Mouse (Mus musculus) forebrain, embryonic 12.5 days (tissue): ENCODE data around the gene Fus. TPM values are rescaled to one million over a fixed set of nuclear protein-coding genes. Genes with fewer than 3 reads are reported as not detected.

ENCODE experiments used
- ATAC-seq: fragments of 200-750 bp; cut with Nextera tagmentation; 2 replicates; pipeline ENCODE4 v1.8.0; 2017; ENCODE audit warnings: moderate TSS enrichment; ENCODE audit not compliant: low FRiP score
- H3K27ac ChIP-seq: fragments of 300-500 bp; sonication (generic); 2 replicates; pipeline ENCODE4 v1.5.1; 2016; ENCODE audit warnings: mild to moderate bottlenecking
- H3K27me3 ChIP-seq: fragments of 300-500 bp; sonication (generic); 2 replicates; pipeline ENCODE4 v1.6.1; 2016; ENCODE audit warnings: mild to moderate bottlenecking
- H3K36me3 ChIP-seq: fragments of 300-500 bp; sonication (generic); replicated peaks from 2 replicates; pipeline ENCODE4 v1.6.1; 2016; ENCODE audit warnings: mild to moderate bottlenecking
- H3K4me1 ChIP-seq: fragments of 300-500 bp; sonication (generic); 2 replicates; pipeline ENCODE4 v1.6.1; 2016
- H3K4me2 ChIP-seq: fragments of 300-500 bp; sonication (generic); 2 replicates; pipeline ENCODE4 v1.6.1; 2016; ENCODE audit warnings: mild to moderate bottlenecking, moderate library complexity
- H3K4me3 ChIP-seq: fragments of 300-500 bp; sonication (generic); replicated peaks from 2 replicates; pipeline ENCODE4 v1.5.1; 2016; ENCODE audit warnings: mild to moderate bottlenecking
- H3K9ac ChIP-seq: fragments of 300-500 bp; sonication (generic); 2 replicates; pipeline ENCODE4 v1.6.1; 2016; ENCODE audit warnings: mild to moderate bottlenecking
- H3K9me3 ChIP-seq: fragments of 300-500 bp; sonication (generic); 2 replicates; pipeline ENCODE4 v1.6.1; 2016
- WGBS: fragments of 180-500 bp; shearing (Covaris S2); methylation state at CpG from one replicate; pipeline ENCODE4 v1.1.7; 2016; 5-methylcytosine and 5-hydroxymethylcytosine counted together
- polyA plus RNA-seq: library from polyadenylated mRNA; unstranded; fragments of >200 nt; fragmentation: Nextera tagmentation; extraction: Ambion mirVana; gene quantifications from 2 replicates; pipeline ENCODE4 v1.2.1, GENCODE M21; 2016

Gene Fus
- polyA plus RNA-seq = 517 and 534 TPM in 2 replicates

DNA sequence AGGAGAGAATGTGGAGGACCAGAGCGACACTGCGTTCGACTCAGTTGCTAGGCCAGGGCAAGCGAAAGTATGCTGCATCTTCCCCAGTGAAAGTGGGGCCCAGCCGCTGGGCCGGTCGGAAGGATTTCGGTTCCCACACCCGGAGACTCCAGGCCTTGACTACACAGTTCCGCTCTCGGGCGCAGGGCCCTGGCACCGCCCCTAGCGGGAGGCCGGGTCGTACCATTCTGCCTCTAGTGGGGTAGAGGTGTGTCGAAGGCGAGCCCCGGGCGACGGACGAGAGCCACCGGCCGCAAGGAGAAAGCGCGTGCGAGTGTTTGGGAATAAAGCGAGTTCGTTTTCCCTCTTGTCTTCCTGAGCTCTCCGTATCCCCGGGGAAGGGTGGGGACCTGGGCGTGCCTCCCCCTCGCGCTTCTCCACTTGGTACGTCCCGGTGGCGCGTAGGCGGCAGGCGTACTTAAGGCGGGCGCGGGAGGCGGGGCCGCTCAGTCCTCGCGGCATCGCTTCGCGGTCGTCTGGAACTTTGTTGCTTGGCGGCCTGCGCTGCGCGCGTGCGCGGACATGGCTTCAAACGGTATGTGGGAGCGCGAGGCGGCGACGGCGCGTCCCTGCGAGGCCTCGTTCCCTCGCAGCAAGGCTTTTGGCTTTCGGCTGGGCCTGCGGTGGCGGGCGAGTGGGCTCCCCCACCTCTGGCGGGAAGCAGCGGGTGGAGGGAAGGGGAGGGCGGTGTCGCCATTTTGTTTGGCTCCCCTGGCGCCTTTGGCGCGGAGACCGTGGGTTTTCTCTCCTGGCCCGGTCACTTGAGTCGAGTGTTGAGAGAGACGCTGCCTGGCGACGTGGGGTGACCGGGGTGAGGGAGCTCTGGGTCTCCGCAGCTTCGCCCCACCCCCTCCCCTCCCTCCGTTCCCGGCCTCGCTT lies at the start of gene Fus:
Gene Fus, plus strand, starts transcription at position 454 of the 918 bp plus-strand sequence.
- H3K9ac ChIP-seq = peak within 1 kb of the TSS; percentile 98
- under 1% methylated on average over 87 of the region's 92 CpGs for WGBS
- H3K27ac ChIP-seq = peak within 1 kb of the TSS; percentile 98
- ATAC-seq = peak; percentile 94
- peaks cover 27% of the 10 kb centered on the region for H3K4me1 ChIP-seq
- no peaks in the 10 kb centered on the region for H3K27me3 ChIP-seq
- H3K4me2 ChIP-seq = peak within 1 kb of the TSS; percentile 80
- peaks cover 26% of the 10 kb centered on the region for H3K36me3 ChIP-seq
- H3K9me3 ChIP-seq = no peaks in the 10 kb centered on the region
- peak within 1 kb of the TSS; percentile 97 for H3K4me3 ChIP-seq

DNA sequence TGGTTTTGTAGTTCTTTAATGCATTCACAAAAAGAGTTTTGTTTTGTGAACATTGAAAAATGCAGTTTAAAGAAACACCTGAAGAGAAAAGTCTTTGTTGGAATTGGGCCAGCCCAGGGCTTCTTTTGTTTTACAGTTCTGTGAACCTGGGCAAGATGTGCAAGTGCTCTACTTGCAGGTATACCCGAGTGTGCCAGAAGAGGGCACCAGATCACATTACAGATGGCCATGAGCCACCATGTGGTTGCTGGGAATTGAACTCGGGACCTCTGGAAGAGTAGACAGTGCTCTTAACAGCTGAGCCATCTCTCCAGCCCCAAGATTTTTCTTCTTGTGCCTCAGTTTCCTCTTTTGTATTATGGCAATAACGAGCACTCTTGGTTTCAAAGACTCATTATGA lies 49.1 kb upstream of the Fus start:
- no peak for ATAC-seq
- Histone ChIP-seq H3K4me1 (peaks cover 1% of the 10 kb centered on the region), H3K27ac (no peak overlapping the region), H3K9me3 (no peaks in the 10 kb centered on the region), H3K36me3 (peaks cover 61% of the 10 kb centered on the region), H3K27me3 (no peaks in the 10 kb centered on the region), H3K4me3 (no peak overlapping the region), H3K4me2 (no peak overlapping the region), H3K9ac (no peak overlapping the region)
- 62% methylated on average over 3 of the region's 3 CpGs for WGBS

DNA sequence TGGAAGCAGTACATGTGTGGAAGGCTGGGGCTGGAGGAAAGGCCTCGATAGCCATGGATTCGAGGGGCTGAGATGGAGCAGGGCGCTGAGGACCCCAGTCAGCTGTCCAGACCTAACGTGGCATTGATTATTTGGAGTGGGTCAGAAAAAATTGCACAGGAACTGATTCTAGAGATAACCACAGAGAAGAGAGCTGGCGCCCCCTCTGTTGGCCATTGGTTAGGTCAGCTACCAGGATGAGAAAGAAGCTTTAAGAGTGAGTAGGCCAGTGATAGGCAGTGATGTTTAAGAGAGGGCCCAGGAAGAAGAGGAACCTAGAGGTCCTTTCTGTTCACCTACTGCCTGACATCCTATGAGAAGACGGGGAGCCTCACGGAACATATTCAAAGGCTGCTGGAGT lies 48.0 kb upstream of the Fus start:
- 84% methylated on average over 7 of the region's 7 CpGs for WGBS
- Histone ChIP-seq H3K27me3 (no peaks in the 10 kb centered on the region), H3K9ac (no peak overlapping the region), H3K36me3 (peaks cover 70% of the 10 kb centered on the region), H3K27ac (no peak overlapping the region), H3K4me2 (no peak overlapping the region), H3K4me3 (no peak overlapping the region), H3K9me3 (no peaks in the 10 kb centered on the region), H3K4me1 (no peaks in the 10 kb centered on the region)
- ATAC-seq = no peak

DNA sequence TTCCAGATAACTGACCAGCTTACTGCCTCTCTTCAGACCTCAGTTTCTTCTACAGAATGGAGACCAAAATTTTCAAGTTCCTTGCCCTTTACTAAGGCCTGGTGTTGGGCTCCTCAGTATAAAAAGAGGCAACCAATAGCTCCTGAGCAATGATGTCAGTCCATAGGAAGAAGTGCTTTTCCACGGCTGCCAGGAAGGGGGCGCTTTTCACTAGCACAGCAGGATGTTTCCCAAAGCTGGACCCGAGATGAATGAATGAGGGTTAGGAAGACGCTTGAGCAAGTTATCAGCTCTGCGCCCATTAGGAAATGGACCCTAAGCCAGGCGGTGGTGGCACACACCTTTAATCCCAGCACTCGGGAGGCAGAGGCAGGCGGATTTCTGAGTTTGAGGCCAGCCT lies 45.7 kb upstream of the Fus start:
- H3K4me1 ChIP-seq = no peaks in the 10 kb centered on the region
- WGBS = 68% methylated on average over 8 of the region's 8 CpGs
- no peak overlapping the region for H3K27ac ChIP-seq
- H3K4me3 ChIP-seq = no peak overlapping the region
- no peak overlapping the region for H3K4me2 ChIP-seq
- ATAC-seq = no peak
- no peaks in the 10 kb centered on the region for H3K9me3 ChIP-seq
- H3K36me3 ChIP-seq = peaks cover 77% of the 10 kb centered on the region
- no peaks in the 10 kb centered on the region for H3K27me3 ChIP-seq
- H3K9ac ChIP-seq = no peak overlapping the region

DNA sequence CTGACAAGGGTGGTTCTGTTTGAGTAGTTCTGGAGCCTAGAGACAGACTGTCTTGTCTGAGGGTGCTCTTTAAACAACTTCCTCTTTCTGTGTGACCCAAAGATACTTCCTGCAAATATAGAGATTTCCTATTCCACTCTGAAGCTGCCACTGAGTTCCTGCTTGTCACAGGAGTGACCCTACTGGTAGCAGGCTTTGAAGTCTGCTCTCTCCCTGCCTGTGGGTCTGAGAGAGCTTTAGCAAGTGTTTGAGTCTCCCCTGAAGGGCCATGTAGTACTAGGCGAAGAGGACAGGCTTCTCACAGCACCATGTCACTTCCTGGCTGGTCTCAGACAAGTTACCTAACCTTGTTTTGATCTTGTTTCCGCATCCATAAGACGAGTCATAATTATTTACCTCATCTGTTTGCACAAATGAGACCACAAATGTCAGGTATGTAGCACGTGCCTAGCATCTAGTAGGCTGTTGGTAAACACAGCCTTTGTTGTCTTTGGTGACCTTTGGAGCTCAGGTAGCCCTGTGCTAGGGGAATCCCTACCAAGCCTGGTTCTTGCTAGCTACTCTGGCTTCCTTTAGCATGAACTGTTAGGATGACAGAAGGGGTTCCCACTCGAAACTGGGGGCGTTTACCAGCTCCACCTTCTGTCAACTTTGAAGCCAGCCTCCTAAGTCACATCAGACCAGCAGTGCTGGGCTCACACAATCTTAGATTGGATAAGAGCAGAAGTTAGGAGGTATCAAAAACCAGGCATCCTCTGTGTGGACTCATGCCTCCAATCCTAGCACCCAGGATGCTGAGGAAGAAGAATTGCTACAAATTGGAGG lies 44.6 kb upstream of the Fus start:
- H3K4me2 ChIP-seq = no peak overlapping the region
- no peaks in the 10 kb centered on the region for H3K9me3 ChIP-seq
- H3K4me3 ChIP-seq = no peak overlapping the region
- no peak for ATAC-seq
- H3K9ac ChIP-seq = no peak overlapping the region
- H3K36me3 ChIP-seq = peaks cover 74% of the 10 kb centered on the region
- no peaks in the 10 kb centered on the region for H3K4me1 ChIP-seq
- H3K27me3 ChIP-seq = peaks cover 1% of the 10 kb centered on the region; the same call in 1 of the 2 replicates
- H3K27ac ChIP-seq = no peak overlapping the region
- 81% methylated on average over 6 of the region's 6 CpGs for WGBS

DNA sequence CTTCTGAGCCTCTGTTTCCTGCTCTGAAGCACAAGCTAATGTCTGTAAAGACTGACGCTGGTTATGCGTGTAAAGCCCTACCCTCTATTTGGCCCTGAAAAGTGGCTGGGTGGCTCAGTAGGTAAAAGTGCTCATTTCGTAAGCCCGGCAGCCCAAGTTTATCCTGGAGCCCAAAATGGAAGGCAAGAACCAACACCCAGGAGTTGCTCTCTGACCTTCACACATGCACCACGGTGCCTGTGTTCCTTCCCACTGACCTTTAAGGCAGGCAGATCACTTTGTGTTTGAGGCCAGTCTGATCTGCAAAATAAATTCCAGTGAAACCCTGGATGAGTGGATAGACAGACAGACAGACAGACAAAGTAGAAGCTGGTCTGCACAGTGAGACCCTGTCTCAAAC lies 43.5 kb upstream of the Fus start:
- peaks cover 68% of the 10 kb centered on the region for H3K36me3 ChIP-seq
- H3K9me3 ChIP-seq = no peaks in the 10 kb centered on the region
- no peak overlapping the region for H3K27ac ChIP-seq
- 90% methylated on average over 5 of the region's 5 CpGs for WGBS
- no peaks in the 10 kb centered on the region for H3K4me1 ChIP-seq
- no peak overlapping the region for H3K4me2 ChIP-seq
- H3K27me3 ChIP-seq = peaks cover 12% of the 10 kb centered on the region
- ATAC-seq = no peak
- no peak overlapping the region for H3K9ac ChIP-seq
- no peak overlapping the region for H3K4me3 ChIP-seq

DNA sequence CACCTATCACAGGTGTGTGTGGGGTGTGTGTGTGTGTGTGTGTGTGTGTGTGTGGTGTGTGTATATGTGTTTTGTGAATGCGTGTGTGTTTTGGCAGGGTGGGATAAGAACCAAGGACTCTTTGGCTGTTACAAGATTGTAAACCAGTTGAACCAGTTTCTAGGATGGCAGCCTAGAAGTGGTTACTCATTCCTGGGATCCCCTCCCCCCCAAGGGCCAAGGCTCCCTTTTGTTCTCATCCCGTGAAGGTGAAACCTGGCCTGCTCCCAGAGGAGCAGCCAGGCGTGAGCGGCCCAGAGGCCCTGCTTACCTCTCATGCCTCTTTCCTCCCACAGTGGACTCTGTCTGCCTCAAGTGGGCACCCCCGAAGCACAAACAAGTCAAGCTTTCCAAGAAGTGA lies 42.0 kb upstream of the Fus start:
- no peak overlapping the region for H3K4me3 ChIP-seq
- 67% methylated on average over 5 of the region's 5 CpGs for WGBS
- no peak overlapping the region for H3K4me2 ChIP-seq
- no peaks in the 10 kb centered on the region; the same call in 1 of the 2 replicates for H3K4me1 ChIP-seq
- no peak overlapping the region for H3K27ac ChIP-seq
- H3K9ac ChIP-seq = no peak overlapping the region
- peaks cover 63% of the 10 kb centered on the region for H3K36me3 ChIP-seq
- H3K27me3 ChIP-seq = peaks cover 27% of the 10 kb centered on the region
- H3K9me3 ChIP-seq = no peaks in the 10 kb centered on the region
- no peak for ATAC-seq

DNA sequence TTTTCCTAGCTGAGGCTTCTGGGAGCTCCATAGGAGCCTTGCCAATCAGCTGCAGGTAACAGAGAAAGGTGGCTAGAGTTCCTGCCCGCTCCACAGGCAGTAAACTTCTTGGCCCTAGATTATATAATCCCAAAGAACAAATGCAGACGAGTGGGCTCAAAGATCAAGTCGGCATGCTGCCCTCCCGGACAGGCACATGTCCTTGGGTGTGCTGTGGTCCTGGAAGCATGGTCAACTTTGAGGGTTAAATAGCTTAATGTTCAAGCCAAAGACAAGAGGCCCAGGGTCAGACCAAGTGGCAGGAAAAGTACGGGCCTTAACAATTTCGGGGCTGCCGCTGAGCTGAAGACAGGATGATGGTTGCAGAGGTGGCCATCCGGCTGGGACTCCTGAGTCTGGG lies 41.2 kb upstream of the Fus start:
- Histone ChIP-seq H3K27me3 (peaks cover 32% of the 10 kb centered on the region), H3K9me3 (no peaks in the 10 kb centered on the region), H3K4me1 (no peaks in the 10 kb centered on the region; the same call in 1 of the 2 replicates), H3K27ac (no peak overlapping the region), H3K36me3 (peaks cover 55% of the 10 kb centered on the region), H3K9ac (no peak overlapping the region), H3K4me2 (no peak overlapping the region), H3K4me3 (no peak overlapping the region)
- WGBS = 89% methylated on average over 8 of the region's 8 CpGs
- ATAC-seq = no peak

DNA sequence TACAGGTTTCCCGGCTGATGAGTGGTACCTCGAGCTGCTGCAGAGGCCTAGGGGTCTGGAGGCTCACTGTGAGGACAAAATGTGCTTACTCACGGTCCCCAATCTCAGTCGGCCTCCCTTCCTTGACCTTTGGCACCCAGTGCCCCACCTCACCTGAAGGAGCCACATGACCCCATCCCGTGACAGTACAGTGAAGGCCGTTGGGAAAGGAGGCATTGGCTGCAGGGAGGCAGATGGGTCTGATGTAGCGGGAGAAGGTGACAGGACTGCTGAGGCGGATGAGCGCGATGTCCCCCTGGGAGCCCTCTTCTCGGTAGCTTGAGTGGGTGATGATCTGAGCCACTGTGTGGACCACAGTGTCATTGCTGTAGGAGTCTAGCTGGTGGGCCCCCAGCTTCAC lies 40.4 kb upstream of the Fus start:
- peaks cover 38% of the 10 kb centered on the region for H3K27me3 ChIP-seq

DNA sequence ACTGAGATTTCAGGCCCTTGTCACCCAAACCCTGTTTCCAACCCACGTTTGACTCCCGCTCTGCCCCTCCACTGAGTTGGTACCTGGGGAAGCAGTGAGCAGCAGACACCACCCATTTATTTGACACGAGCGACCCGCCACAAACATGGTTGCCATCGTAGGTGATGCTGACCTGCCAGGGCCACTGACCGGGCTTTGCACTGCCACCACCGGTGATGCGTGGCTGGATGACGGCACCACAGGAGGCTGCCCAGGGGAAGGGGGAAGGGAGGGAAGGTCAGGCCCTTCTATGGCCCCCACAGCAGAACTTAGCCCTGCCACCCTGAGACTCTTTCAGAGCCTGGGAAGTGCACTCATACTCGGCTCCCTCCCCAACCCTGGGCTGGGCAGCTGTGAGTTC lies 39.5 kb upstream of the Fus start:
- Histone ChIP-seq H3K9ac (no peak overlapping the region), H3K9me3 (no peaks in the 10 kb centered on the region), H3K4me3 (no peak overlapping the region), H3K27ac (no peak overlapping the region), H3K27me3 (peaks cover 38% of the 10 kb centered on the region), H3K4me2 (no peak overlapping the region), H3K36me3 (peaks cover 42% of the 10 kb centered on the region), H3K4me1 (no peaks in the 10 kb centered on the region; the same call in 1 of the 2 replicates)
- no peak for ATAC-seq
- 87% methylated on average over 11 of the region's 11 CpGs for WGBS

More for the DNA sequence above, 40.4 kb upstream of the Fus start:
- Histone ChIP-seq H3K36me3 (peaks cover 51% of the 10 kb centered on the region), H3K9ac (no peak overlapping the region), H3K9me3 (no peaks in the 10 kb centered on the region), H3K4me3 (no peak overlapping the region), H3K27ac (no peak overlapping the region), H3K4me2 (no peak overlapping the region), H3K4me1 (no peaks in the 10 kb centered on the region; the same call in 1 of the 2 replicates)
- ATAC-seq = no peak
- 90% methylated on average over 11 of the region's 11 CpGs for WGBS

DNA sequence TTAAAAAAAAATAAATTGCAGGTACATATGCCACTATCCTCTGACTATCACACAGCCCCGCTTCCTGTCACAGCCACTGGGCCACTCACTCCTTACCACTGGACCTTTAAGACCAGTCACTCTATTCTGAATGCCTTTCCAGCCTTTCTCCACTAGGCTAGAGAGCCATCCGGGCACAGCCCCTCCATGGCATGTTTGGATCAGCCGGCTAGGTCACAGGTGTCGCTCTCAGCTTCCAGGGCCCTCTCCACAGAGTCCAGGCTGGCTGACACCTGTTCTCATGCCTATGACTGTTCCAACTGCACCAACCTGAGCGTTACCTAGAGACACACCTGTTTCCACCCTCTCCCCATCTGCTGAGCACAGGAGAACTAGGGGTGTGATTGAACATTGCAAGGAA lies 38.7 kb upstream of the Fus start:
- Histone ChIP-seq H3K4me1 (no peaks in the 10 kb centered on the region; the same call in 1 of the 2 replicates), H3K36me3 (peaks cover 34% of the 10 kb centered on the region), H3K4me3 (no peak overlapping the region), H3K9me3 (no peaks in the 10 kb centered on the region), H3K27ac (no peak overlapping the region), H3K4me2 (no peak overlapping the region), H3K9ac (no peak overlapping the region), H3K27me3 (peaks cover 38% of the 10 kb centered on the region)
- 60% methylated on average over 5 of the region's 5 CpGs for WGBS
- no peak for ATAC-seq

DNA sequence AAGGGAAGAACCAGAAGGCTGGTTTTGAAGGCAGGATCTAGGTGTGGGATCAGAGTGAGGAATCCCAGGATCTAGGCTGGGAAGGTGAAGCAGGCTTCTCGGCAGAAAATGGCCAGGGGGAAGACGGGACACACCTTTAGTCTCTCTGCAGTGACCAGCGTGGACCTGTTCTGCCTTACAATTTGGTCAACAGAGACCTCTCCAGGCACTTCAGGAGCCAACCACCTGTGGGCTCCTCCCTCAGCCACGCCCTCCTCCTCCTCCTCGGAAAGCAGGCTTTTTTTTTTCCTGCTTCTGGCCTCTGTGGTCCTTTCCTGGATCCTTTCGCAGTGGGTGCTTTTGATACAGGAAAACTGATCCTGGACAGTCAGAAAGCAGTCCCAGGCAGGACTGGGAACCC lies 37.3 kb upstream of the Fus start, which contains the start of gene Prss8:
Gene Prss8, minus strand, starts transcription at position 182 of the 400 bp plus-strand sequence.
- H3K36me3 ChIP-seq = peaks cover 22% of the 10 kb centered on the region
- H3K4me3 ChIP-seq = peak within 1 kb of the TSS; percentile 9; the same call in 1 of the 2 replicates
- no peak within 1 kb of the TSS for H3K27ac ChIP-seq
- H3K4me1 ChIP-seq = peaks cover 6% of the 10 kb centered on the region
- H3K4me2 ChIP-seq = peak within 1 kb of the TSS; percentile 24; the same call in 1 of the 2 replicates
- H3K9ac ChIP-seq = peak within 1 kb of the TSS; percentile 21; the same call in 1 of the 2 replicates
- no peak for ATAC-seq
- H3K27me3 ChIP-seq = peaks cover 38% of the 10 kb centered on the region
- 2% methylated on average over 6 of the region's 6 CpGs for WGBS
- no peaks in the 10 kb centered on the region for H3K9me3 ChIP-seq
